Mouse (Mus musculus) E14TG2a.4 (cell line): ENCODE data around the gene Ambn.

Source experiments
- H3K27me3 ChIP-seq: 2 replicates; pipeline ENCODE4 v1.6.1; 2014; ENCODE audit warnings: low read length, control low read depth; ENCODE audit not compliant: insufficient read depth
- H3K36me3 ChIP-seq: 2 replicates; pipeline ENCODE4 v1.6.1; 2014; ENCODE audit warnings: low read length, control low read depth; ENCODE audit not compliant: insufficient read depth
- H3K4me1 ChIP-seq: replicated peaks from 2 replicates; pipeline ENCODE4 v1.6.1; 2014; ENCODE audit warnings: low read depth, low read length, control low read depth
- H3K4me3 ChIP-seq: replicated peaks from 2 replicates; pipeline ENCODE4 v1.5.1; 2014; ENCODE audit warnings: mild to moderate bottlenecking, low read length
- H3K9me3 ChIP-seq: 2 replicates; pipeline ENCODE4 v1.6.1; 2014; ENCODE audit warnings: low read length, control low read depth
- CTCF ChIP-seq: conservative IDR thresholded peaks from 2 replicates; pipeline ENCODE4 v1.5.1; 2014; ENCODE audit warnings: low read length
- NANOG ChIP-seq: IDR thresholded peaks from 2 replicates; pipeline ENCODE4 v1.6.1; 2014; ENCODE audit warnings: borderline replicate concordance, low read length, mixed read lengths
- POU5F1 ChIP-seq: IDR thresholded peaks from 2 replicates; pipeline ENCODE4 v1.6.1; 2014; ENCODE audit warnings: low read length, borderline replicate concordance

Ambn gene

DNA sequence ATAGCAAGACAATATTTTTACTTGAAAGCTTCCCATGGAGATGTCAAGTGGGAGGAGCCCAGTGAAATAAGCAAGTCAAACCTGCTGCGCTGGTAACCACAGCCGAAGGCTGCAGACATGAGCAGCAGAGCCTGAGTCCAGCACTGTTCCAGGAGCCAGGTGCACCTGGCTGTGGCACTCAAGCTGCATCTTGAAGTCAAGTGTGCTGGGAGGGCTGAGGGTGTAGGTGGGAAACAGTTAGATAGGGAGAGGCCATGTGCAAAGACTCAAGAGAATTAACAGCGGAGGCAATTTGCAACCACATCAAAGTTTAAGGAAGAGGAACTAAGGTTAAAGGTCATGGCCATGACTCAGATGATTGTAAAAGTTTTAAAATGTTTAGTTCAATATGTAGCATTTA lies 44.0 kb downstream of the Ambn start:
- Histone ChIP-seq H3K4me3 (no peak overlapping the region), H3K27me3 (peaks cover 27% of the 10 kb centered on the region), H3K4me1 (no peaks in the 10 kb centered on the region), H3K9me3 (peaks cover 12% of the 10 kb centered on the region), H3K36me3 (no peaks in the 10 kb centered on the region)
- TF ChIP-seq POU5F1: no peak
- TF ChIP-seq CTCF: no peak
- no peak for TF ChIP-seq NANOG

DNA sequence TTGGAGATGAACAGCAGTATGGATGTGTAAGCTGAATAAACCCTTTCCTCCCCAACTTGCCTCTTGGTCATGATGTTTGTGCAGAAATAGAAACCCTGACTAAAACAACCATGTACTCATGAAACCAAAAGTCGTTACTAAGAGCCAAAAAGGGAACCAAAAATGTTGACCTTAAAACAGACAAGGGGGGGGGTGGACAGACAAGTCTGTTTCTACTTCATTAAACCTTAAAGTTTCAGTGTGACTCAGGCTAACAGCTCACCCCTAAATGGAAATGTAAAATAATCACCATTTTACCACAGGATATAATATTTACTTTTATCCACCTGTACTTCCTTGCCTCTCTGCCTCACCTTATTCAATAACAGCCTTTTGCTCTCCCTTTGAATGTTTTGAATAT lies 52.8 kb downstream of the Ambn start:
- TF ChIP-seq NANOG (no peak), CTCF (no peak), POU5F1 (no peak)

DNA sequence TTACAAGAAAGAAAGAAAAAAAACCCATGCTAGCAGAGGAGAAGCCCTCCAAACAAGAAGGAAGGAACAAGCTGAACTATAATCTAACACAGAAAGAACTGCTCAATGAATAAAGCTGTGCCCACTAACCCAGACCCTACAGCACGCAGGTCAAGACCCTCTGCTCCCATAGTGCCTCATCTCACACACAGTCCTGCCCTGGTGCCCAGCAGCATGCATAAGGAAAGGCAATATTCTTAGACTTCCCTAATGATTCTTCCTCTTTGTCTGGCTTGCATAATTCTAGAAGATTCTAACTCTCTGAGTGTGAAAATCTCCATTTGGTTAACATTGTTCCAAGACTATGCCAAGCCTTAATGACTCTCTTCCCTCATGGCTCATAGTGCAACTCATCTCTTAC lies 53.2 kb downstream of the Ambn start:
- no peaks in the 10 kb centered on the region for H3K9me3 ChIP-seq
- H3K4me1 ChIP-seq: no peaks in the 10 kb centered on the region
- H3K4me3 ChIP-seq: no peak overlapping the region
- no peaks in the 10 kb centered on the region for H3K36me3 ChIP-seq
- no peak for TF ChIP-seq NANOG
- TF ChIP-seq POU5F1: no peak
- TF ChIP-seq CTCF: no peak
- H3K27me3 ChIP-seq: peaks cover 7% of the 10 kb centered on the region

More for the DNA sequence above, 52.8 kb downstream of the Ambn start:
- H3K27me3 ChIP-seq: peaks cover 7% of the 10 kb centered on the region
- no peak overlapping the region for H3K4me3 ChIP-seq
- H3K9me3 ChIP-seq: no peaks in the 10 kb centered on the region
- no peaks in the 10 kb centered on the region for H3K4me1 ChIP-seq
- H3K36me3 ChIP-seq: no peaks in the 10 kb centered on the region
